Mouse (Mus musculus): Measurements from ENCODE around the gene Sppl3.

Sppl3 gene

GRCm38 (mm10) chr5:114997327-114997726, 13.6 kb upstream of the Sppl3 start:
- DNase-seq (ENCODE audit: low spot score in 2 of 2), result no peak

GRCm38 (mm10) chr5:115000503-115000902, 10.4 kb upstream of the Sppl3 start:
- DNase-seq (ENCODE audit: low spot score in 2 of 2), result no peak

GRCm38 (mm10) chr5:115001464-115001863, 9.5 kb upstream of the Sppl3 start:
- DNase-seq (ENCODE audit: low spot score in 2 of 2), result no peak

GRCm38 (mm10) chr5:115002781-115003180, 8.2 kb upstream of the Sppl3 start:
- no peak for DNase-seq (ENCODE audit: low spot score in 2 of 2)

- DNase-seq (ENCODE audit: low spot score in 2 of 2), result no peak
Observed at GRCm38 (mm10) chr5:115003224-115003873, 7.6 kb upstream of the Sppl3 start.

- DNase-seq (ENCODE audit: low spot score in 2 of 2), result no peak
Observed at GRCm38 (mm10) chr5:115007768-115008167, 3.2 kb upstream of the Sppl3 start.

- no peak for DNase-seq (ENCODE audit: low spot score in 2 of 2)
Observed at GRCm38 (mm10) chr5:115008307-115008706, 2.6 kb upstream of the Sppl3 start.

GRCm38 (mm10) chr5:115009143-115009542, 1.8 kb upstream of the Sppl3 start:
- DNase-seq (ENCODE audit: low spot score in 2 of 2), result no peak

GRCm38 (mm10) chr5:115009961-115010360, 976 bp upstream of the Sppl3 start:
- no peak for DNase-seq (ENCODE audit: low spot score in 2 of 2)

- DNase-seq (ENCODE audit: low spot score in 2 of 2), result no peak
Observed at GRCm38 (mm10) chr5:115011217-115011518, 231 bp downstream of the Sppl3 start.

GRCm38 (mm10) chr5:115011519-115012261, 753 bp downstream of the Sppl3 start:
- peak; percentile 49 to 55 for DNase-seq (ENCODE audit: low spot score in 2 of 2)

- no peak for DNase-seq (ENCODE audit: low spot score in 2 of 2)
Observed at GRCm38 (mm10) chr5:115013436-115013835, 2.5 kb downstream of the Sppl3 start.

GRCm38 (mm10) chr5:115014570-115014969, 3.6 kb downstream of the Sppl3 start:
- no peak for DNase-seq (ENCODE audit: low spot score in 2 of 2)

- DNase-seq (ENCODE audit: low spot score in 2 of 2), result no peak
Observed at GRCm38 (mm10) chr5:115015121-115015520, 4.2 kb downstream of the Sppl3 start.

GRCm38 (mm10) chr5:115018270-115018669, 7.3 kb downstream of the Sppl3 start:
- no peak for DNase-seq (ENCODE audit: low spot score in 2 of 2)

GRCm38 (mm10) chr5:115018813-115019212, 7.9 kb downstream of the Sppl3 start:
- DNase-seq (ENCODE audit: low spot score in 2 of 2), result no peak

- no peak for DNase-seq (ENCODE audit: low spot score in 2 of 2)
Observed at GRCm38 (mm10) chr5:115022021-115022420, 11.1 kb downstream of the Sppl3 start.

- DNase-seq (ENCODE audit: low spot score in 2 of 2), result no peak
Observed at GRCm38 (mm10) chr5:115026170-115026569, 15.2 kb downstream of the Sppl3 start.

- no peak for DNase-seq (ENCODE audit: low spot score in 2 of 2)
Observed at GRCm38 (mm10) chr5:115027109-115027508, 16.2 kb downstream of the Sppl3 start.

GRCm38 (mm10) chr5:115028920-115029319, 18.0 kb downstream of the Sppl3 start:
- DNase-seq (ENCODE audit: low spot score in 2 of 2), result no peak

- DNase-seq (ENCODE audit: low spot score in 2 of 2), result no peak
Observed at GRCm38 (mm10) chr5:115029509-115029908, 18.6 kb downstream of the Sppl3 start.

GRCm38 (mm10) chr5:115031576-115031975, 20.6 kb downstream of the Sppl3 start:
- DNase-seq (ENCODE audit: low spot score in 2 of 2), result no peak

- DNase-seq (ENCODE audit: low spot score in 2 of 2), result no peak
Observed at GRCm38 (mm10) chr5:115032620-115033019, 21.7 kb downstream of the Sppl3 start.

- no peak for DNase-seq (ENCODE audit: low spot score in 2 of 2)
Observed at GRCm38 (mm10) chr5:115035217-115035616, 24.3 kb downstream of the Sppl3 start.

Data from thymus, postnatal 10 days (tissue).